Mouse (Mus musculus): Measurements from ENCODE around the gene Sh3pxd2a. TPM values are rescaled to one million over a fixed set of nuclear protein-coding genes. Genes with fewer than 3 reads are reported as not detected.

Sh3pxd2a gene
- total and polyA plus RNA-seq, 3 experiments = 1.3 to 4.6 (median 3.2) TPM

- TF ChIP-seq BHLHE40 (IDR thresholded peaks at IDR 0.05; ENCODE audit: low read depth, low read length) (no peak), ZMIZ1 (IDR thresholded peaks at IDR 0.05; ENCODE audit: low read depth, low read length) (no peak), KAT2A (IDR thresholded peaks at IDR 0.05; ENCODE audit: insufficient replicate concordance, low read length) (no peak), IRF4 (IDR thresholded peaks at IDR 0.05; ENCODE audit: low read depth, low read length) (no peak), USF1 (IDR thresholded peaks at IDR 0.05; ENCODE audit: low read depth, low read length) (no peak), ZKSCAN1 (IDR thresholded peaks at IDR 0.05; ENCODE audit: borderline replicate concordance, low read depth, low read length) (no peak), CHD1 (IDR thresholded peaks at IDR 0.05; ENCODE audit: low read depth, low read length) (no peak), NELFE (IDR thresholded peaks at IDR 0.05; ENCODE audit: low read depth, low read length) (no peak), UBTF (IDR thresholded peaks at IDR 0.05; ENCODE audit: low read depth, low read length) (no peak), MAX (IDR thresholded peaks at IDR 0.05; ENCODE audit: low read length) (no peak), SMC3 (IDR thresholded peaks at IDR 0.05; ENCODE audit: low read depth, low read length) (no peak), HCFC1 (IDR thresholded peaks at IDR 0.05; ENCODE audit: low read depth, low read length) (no peak), TBP (conservative IDR thresholded peaks at IDR 0.05; ENCODE audit: low read depth, low read length) (no peak), JUN (IDR thresholded peaks at IDR 0.05; ENCODE audit: insufficient read depth, low read depth, low read length) (no peak), JUND (conservative IDR thresholded peaks at IDR 0.05; ENCODE audit: low read depth, low read length) (no peak), MYC (IDR thresholded peaks at IDR 0.05; ENCODE audit: low read depth, low read length) (no peak), MAZ (IDR thresholded peaks at IDR 0.05; ENCODE audit: low read depth, low read length) (no peak), MXI1 (IDR thresholded peaks at IDR 0.05; ENCODE audit: low read depth, low read length) (no peak)
- DNase-seq (ENCODE audit: extremely low read depth) = no peak
- no peak overlapping the region for H3K4me2 ChIP-seq (ENCODE audit: insufficient read depth, low read depth, poor library complexity, severe bottlenecking)
- H3K79me2 ChIP-seq (replicated peaks; ENCODE audit: control insufficient read depth, extremely low read depth, insufficient read depth, poor library complexity, severe bottlenecking) = no peaks in the 10 kb centered on the region
- in situ Hi-C loops (cut with MboI; ENCODE audit: low pct_ligation_motif_present, low pct_unique_long_range_greater_than_20kb, low sequenced_read_pairs) (no loop called here), dilution Hi-C loops (cut with MboI; ENCODE audit: extremely low pct_ligation_motif_present, extremely low pct_unique_long_range_greater_than_20kb, low sequenced_read_pairs) (no loop called here)
- H3K36me3 ChIP-seq (replicated peaks in 1 of 2; ENCODE audit: control insufficient read depth in 1 of 2, insufficient read depth in 1 of 2, low read length in 1 of 2) = peaks cover 0 to 30% of the 10 kb centered on the region in 2 experiments
- H3K27me3 ChIP-seq (replicated peaks) = no peaks in the 10 kb centered on the region
- H3K27ac ChIP-seq (ENCODE audit: insufficient read depth, low read depth) = no peak overlapping the region
- H3K9me3 ChIP-seq (replicated peaks; ENCODE audit: low read length) = peaks cover 7% of the 10 kb centered on the region
- H3K4me3 ChIP-seq (replicated peaks in 1 of 3; ENCODE audit: low read depth in 2 of 3, low read length in 2 of 3, poor library complexity in 1 of 3) = no peak overlapping the region
- no peak overlapping the region for H3K9ac ChIP-seq (ENCODE audit: insufficient read depth, low read depth)
- H3K4me1 ChIP-seq (ENCODE audit: control insufficient read depth in 1 of 2, insufficient read depth in 2 of 2) = peaks cover 20 to 42% of the 10 kb centered on the region in 2 experiments
Observed at GRCm38 (mm10) chr19:47436236-47436635, 28.0 kb downstream of the Sh3pxd2a start.

DNA sequence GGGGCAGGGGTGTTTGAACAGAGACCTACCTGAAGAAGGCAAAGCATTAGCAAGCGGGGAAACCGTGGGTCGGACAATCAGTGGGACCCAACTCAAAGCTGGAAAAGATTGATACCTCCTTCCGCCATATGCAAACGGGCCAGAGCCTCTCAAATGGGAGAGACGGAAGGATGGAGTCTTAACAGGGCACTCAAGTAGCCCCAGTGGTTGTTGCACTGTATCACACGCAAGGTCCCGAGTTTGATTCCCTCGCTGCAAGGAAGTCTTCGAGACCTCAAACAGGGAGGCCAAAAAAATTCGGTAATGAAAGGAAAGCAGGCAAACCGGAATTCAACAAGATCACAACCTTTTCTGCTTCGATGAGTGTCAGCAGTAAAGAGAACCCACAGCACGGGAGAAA is 29.5 kb downstream of the Sh3pxd2a start:
- no peaks in the 10 kb centered on the region for H3K79me2 ChIP-seq (replicated peaks; ENCODE audit: control insufficient read depth, extremely low read depth, insufficient read depth, poor library complexity, severe bottlenecking)
- DNase-seq (ENCODE audit: extremely low read depth) = no peak
- no peak overlapping the region for H3K4me2 ChIP-seq (ENCODE audit: insufficient read depth, low read depth, poor library complexity, severe bottlenecking)
- peaks cover 9 to 26% of the 10 kb centered on the region in 2 experiments for H3K4me1 ChIP-seq (ENCODE audit: control insufficient read depth in 1 of 2, insufficient read depth in 2 of 2)
- TF ChIP-seq MAFK (IDR thresholded peaks at IDR 0.05; ENCODE audit: insufficient replicate concordance, low read length) (no peak), KAT2A (IDR thresholded peaks at IDR 0.05; ENCODE audit: insufficient replicate concordance, low read length) (no peak), TBP (conservative IDR thresholded peaks at IDR 0.05; ENCODE audit: low read depth, low read length) (no peak), ZNF384 (IDR thresholded peaks at IDR 0.05; ENCODE audit: low read depth, low read length) (no peak), GABPA (IDR thresholded peaks at IDR 0.05; ENCODE audit: insufficient replicate concordance, low read depth, low read length) (no peak), ZC3H11A (IDR thresholded peaks at IDR 0.05; ENCODE audit: low read depth, low read length) (no peak), MYC (IDR thresholded peaks at IDR 0.05; ENCODE audit: low read depth, low read length) (no peak), RCOR1 (conservative IDR thresholded peaks at IDR 0.05; ENCODE audit: low read depth, low read length) (no peak), NELFE (IDR thresholded peaks at IDR 0.05; ENCODE audit: low read depth, low read length) (no peak), ZKSCAN1 (IDR thresholded peaks at IDR 0.05; ENCODE audit: borderline replicate concordance, low read depth, low read length) (no peak), USF1 (IDR thresholded peaks at IDR 0.05; ENCODE audit: low read depth, low read length) (no peak), RAD21 (IDR thresholded peaks at IDR 0.05; ENCODE audit: low read depth, low read length) (no peak), EP300 (IDR thresholded peaks at IDR 0.05; ENCODE audit: low read length) (no peak), CHD1 (IDR thresholded peaks at IDR 0.05; ENCODE audit: low read depth, low read length) (no peak), MEF2A (IDR thresholded peaks at IDR 0.05; ENCODE audit: borderline replicate concordance, low read depth, low read length) (no peak), SMC3 (IDR thresholded peaks at IDR 0.05; ENCODE audit: low read depth, low read length) (no peak), JUND (conservative IDR thresholded peaks at IDR 0.05; ENCODE audit: low read depth, low read length) (no peak), PAX5 (IDR thresholded peaks at IDR 0.05; ENCODE audit: low read length) (no peak)
- H3K27me3 ChIP-seq (replicated peaks) = no peaks in the 10 kb centered on the region
- H3K27ac ChIP-seq (ENCODE audit: insufficient read depth, low read depth) = no peak overlapping the region
- peaks cover 7% of the 10 kb centered on the region for H3K9me3 ChIP-seq (replicated peaks; ENCODE audit: low read length)
- dilution Hi-C loops (cut with MboI; ENCODE audit: extremely low pct_ligation_motif_present, extremely low pct_unique_long_range_greater_than_20kb, low sequenced_read_pairs) (no loop called here), in situ Hi-C loops (cut with MboI; ENCODE audit: low pct_ligation_motif_present, low pct_unique_long_range_greater_than_20kb, low sequenced_read_pairs) (no loop called here)
- H3K36me3 ChIP-seq (replicated peaks in 1 of 2; ENCODE audit: control insufficient read depth in 1 of 2, insufficient read depth in 1 of 2, low read length in 1 of 2) = peaks cover 0 to 30% of the 10 kb centered on the region in 2 experiments
- no peak overlapping the region for H3K9ac ChIP-seq (ENCODE audit: insufficient read depth, low read depth)
- no peak overlapping the region for H3K4me3 ChIP-seq (replicated peaks in 1 of 3; ENCODE audit: low read depth in 2 of 3, low read length in 2 of 3, poor library complexity in 1 of 3)

Data from CH12.LX (cell line).